Mouse (Mus musculus) kidney, postnatal 4 days (tissue): ENCODE data around the gene Dbnl.
A peak's percentile ranks its signal among the peaks of the same experiment; 100 is the strongest.

Source experiments
- DNase-seq, 2 experiments: peaks; one replicate each; pipeline ENCODE4 v3.0.0; 2021; ENCODE audit warnings: mixed read lengths in 2 of 2

The Dbnl gene

GRCm38 (mm10) chr11:5788056-5789014 is at the start of gene Dbnl:
TSS of gene Dbnl (plus strand) at chr11:5788488.
- peak; percentile 96 to 98 for DNase-seq

GRCm38 (mm10) chr11:5738888-5739632 is 49.2 kb upstream of the Dbnl start:
- no peak for DNase-seq

- peak in 1 of 2 experiments; percentile 42 for DNase-seq
These were observed 48.4 kb upstream of the Dbnl start for GRCm38 (mm10) chr11:5739846-5740245.

GRCm38 (mm10) chr11:5740599-5740964 is 47.7 kb upstream of the Dbnl start:
- peak; percentile 54 to 71 for DNase-seq

GRCm38 (mm10) chr11:5740965-5741627 is 47.2 kb upstream of the Dbnl start:
- DNase-seq, result peak; percentile 80 to 88

GRCm38 (mm10) chr11:5742106-5742505 is 46.2 kb upstream of the Dbnl start:
- DNase-seq, result peak; percentile 19 to 25

- no peak for DNase-seq
These were observed 43.3 kb upstream of the Dbnl start for GRCm38 (mm10) chr11:5744951-5745350.

GRCm38 (mm10) chr11:5753755-5754154 is 34.5 kb upstream of the Dbnl start:
- no peak for DNase-seq

GRCm38 (mm10) chr11:5761820-5762632 is 26.3 kb upstream of the Dbnl start, which contains the start of gene Urgcp:
TSS of gene Urgcp (minus strand) at chr11:5762376.
- DNase-seq, result peak; percentile 96 to 97

- no peak for DNase-seq
These were observed 25.7 kb upstream of the Dbnl start for GRCm38 (mm10) chr11:5762633-5762982.

- DNase-seq, result no peak
These were observed 22.3 kb upstream of the Dbnl start for GRCm38 (mm10) chr11:5766019-5766418.

- DNase-seq, result no peak
These were observed 9.8 kb upstream of the Dbnl start for GRCm38 (mm10) chr11:5778481-5778880.

- no peak for DNase-seq
These were observed 8.2 kb upstream of the Dbnl start for GRCm38 (mm10) chr11:5780035-5780499.

- peak; percentile 24 to 36 for DNase-seq
These were observed 5.9 kb upstream of the Dbnl start for GRCm38 (mm10) chr11:5782199-5782944.

GRCm38 (mm10) chr11:5785732-5786131 is 2.6 kb upstream of the Dbnl start:
- DNase-seq, result no peak

- DNase-seq, result no peak
These were observed 625 bp upstream of the Dbnl start for GRCm38 (mm10) chr11:5787671-5788055.

GRCm38 (mm10) chr11:5789071-5789753 is 924 bp downstream of the Dbnl start:
- no peak for DNase-seq

GRCm38 (mm10) chr11:5789754-5790333 is 1.6 kb downstream of the Dbnl start:
- no peak for DNase-seq

GRCm38 (mm10) chr11:5790431-5790830 is 2.1 kb downstream of the Dbnl start:
- DNase-seq, result no peak

GRCm38 (mm10) chr11:5795290-5795689 is 7.0 kb downstream of the Dbnl start:
- DNase-seq, result no peak
